ENCODE assay signal across 13 mouse cellular contexts in the genomic region with DNA sequence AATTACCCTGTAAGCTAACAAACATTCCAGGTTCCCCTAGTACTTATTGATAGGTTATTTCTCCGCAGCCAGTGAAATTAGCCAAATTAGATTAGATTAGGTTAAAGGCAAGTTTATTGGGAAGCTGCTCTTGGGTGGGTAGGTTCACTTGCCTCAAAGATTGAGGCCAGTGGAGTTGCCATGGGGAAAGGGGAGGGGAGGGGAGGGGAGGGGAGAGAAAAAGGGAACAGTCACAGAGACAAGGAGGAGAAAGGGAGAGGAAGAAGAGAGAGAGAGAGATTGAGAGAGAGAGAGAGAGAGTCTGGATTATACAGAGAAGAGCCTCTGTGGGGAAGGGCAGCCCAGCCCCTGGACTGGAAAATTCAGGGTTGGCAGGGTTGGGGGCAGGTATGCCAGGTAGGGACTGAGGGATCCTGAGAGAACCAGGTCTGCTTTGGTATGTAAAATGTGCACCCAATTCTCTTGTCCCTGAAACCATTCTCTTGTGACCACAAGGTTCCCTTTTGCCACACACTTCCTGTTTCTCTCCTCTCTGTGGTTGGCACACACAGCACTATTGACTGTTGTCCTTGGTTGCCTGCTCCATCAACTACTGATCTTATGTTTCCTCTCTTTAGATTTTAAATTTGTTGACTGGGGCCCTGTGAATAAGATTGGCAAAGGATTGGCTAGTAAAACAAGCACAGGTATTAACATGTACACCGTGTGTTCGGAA. TPM values are rescaled to one million over a fixed set of nuclear protein-coding genes. Genes with fewer than 3 reads are reported as not detected.
A peak's percentile ranks its signal among the peaks of the same experiment; 100 is the strongest.
DNase-seq lines count a peak whose midpoint lies in the region; ATAC-seq lines count a peak whose summit lies in the region.
"Had no signal": no experiment of that assay in that cellular context is flagged by ENCODE, and none has a peak within 500 bp of the region (broad histone marks: within the 10 kb centered on the region; RNA-seq: fewer than 3 reads in every experiment).

No protein-coding gene starts in this region.

- ATAC-seq in activated CD4-positive, CD25-positive, alpha-beta regulatory T cell, adult 4 months: peak; percentile 77
- ATAC-seq in megakaryocyte, adult 5-6 weeks (ENCODE audit: poor library complexity, severe bottlenecking): peak; percentile 97
- ATAC-seq: forebrain, embryonic 13.5 days; intestine, postnatal 0 days had no signal

- DNase-seq in layer of hippocampus, adult 9-11 months: peak; percentile 18
- no peak for DNase-seq in layer of hippocampus, postnatal 25 days (ENCODE audit: extremely low spot score in 1 of 2, low spot score in 1 of 2)
- peak; percentile 45 for DNase-seq in A20 (ENCODE audit: low read depth, low spot score)
- no peak for DNase-seq in ovary, postnatal 14 days (ENCODE audit: low spot score)
- no peak for DNase-seq in kidney, adult 9 months
- no peak for DNase-seq in cerebellum, adult 8-10 months
- DNase-seq: heart, postnatal 14 days; left cerebral cortex, postnatal 4 days; right cerebral cortex, adult 18-20 months had no signal

RNA-seq across cellular contexts. Expression of gene Selenop, which starts 34.4 kb away (rescaled TPM):
- 100 to 1,000 TPM; 290 to 344 TPM for total RNA-seq in layer of hippocampus, postnatal 25 days (2021)
- 100 to 1,000 TPM; 139 to 155 TPM for polyA plus RNA-seq in activated CD4-positive, CD25-positive, alpha-beta regulatory T cell, adult 4 months (2017; shearing (Covaris generic))
- 413 and 446 TPM in 2 replicates for total RNA-seq in megakaryocyte, adult 5-6 weeks (2015)
- 238 and 252 TPM in 2 replicates for total RNA-seq in megakaryocyte, adult 5-6 weeks (2017)

Comparison
In these comparisons a context has a peak if more than half of its experiments do, and no peak if none do; other contexts are left out.
1. DNase-seq: peak in layer of hippocampus, adult 9-11 months (single experiment) and A20 (single experiment); none in layer of hippocampus, postnatal 25 days (0 of 2), ovary, postnatal 14 days (single experiment), kidney, adult 9 months (single experiment) and cerebellum, adult 8-10 months (single experiment).